8 mouse cellular contexts compared by ENCODE assay signal in the genomic region with DNA sequence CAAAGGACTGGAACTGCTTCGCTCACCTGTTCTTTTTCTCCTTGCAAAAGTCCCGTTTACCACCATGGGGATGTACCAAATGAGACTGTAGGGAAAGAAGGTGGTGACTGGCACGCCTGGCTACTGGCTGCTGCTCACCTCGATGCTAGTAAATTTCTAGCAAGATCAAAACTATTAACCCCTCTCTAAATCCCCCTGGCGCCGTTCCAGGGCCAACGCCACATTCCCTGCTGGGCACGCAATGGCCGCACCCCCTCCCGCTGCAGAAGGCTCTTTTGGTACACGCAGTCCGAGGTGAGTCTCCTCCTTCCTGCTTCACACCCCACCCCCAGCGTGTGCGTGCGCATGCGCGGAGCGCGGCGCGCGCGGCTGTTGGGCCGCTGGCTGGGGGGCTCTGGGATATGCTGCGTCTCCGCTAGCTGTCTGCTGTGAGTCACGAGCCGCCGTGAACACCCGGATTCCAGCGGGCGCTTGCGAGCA. TPM values are rescaled to one million over a fixed set of nuclear protein-coding genes. Genes with fewer than 3 reads are reported as not detected.
A peak's percentile ranks its signal among the peaks of the same experiment; 100 is the strongest.
DNase-seq lines count a peak whose midpoint lies in the region; ATAC-seq and TF ChIP-seq lines count a peak whose summit lies in the region.

No protein-coding gene starts in this region.

- H3K36me3 ChIP-seq in hindbrain, embryonic 10.5 days, result peaks cover 27% of the 10 kb centered on the region
- no peaks in the 10 kb centered on the region; the same call in 1 of the 2 replicates for H3K36me3 ChIP-seq in lung, embryonic 16.5 days (ENCODE audit: control insufficient read depth, insufficient read depth, low read length)
- H3K36me3 ChIP-seq in thymus, adult 2 months (ENCODE audit: control insufficient read depth, insufficient read depth, low read length), result no peaks in the 10 kb centered on the region; the same call in 1 of the 2 replicates

- ATAC-seq in frontal cortex, adult (ENCODE audit: low TSS enrichment), result peak; percentile 71
- ATAC-seq in lung, embryonic 16.5 days (ENCODE audit: low read depth), result peak; percentile 91

- H3K4me1 ChIP-seq in hindbrain, embryonic 10.5 days (replicated peaks), result peaks cover 14% of the 10 kb centered on the region
- peaks cover 6% of the 10 kb centered on the region for H3K4me1 ChIP-seq in lung, embryonic 16.5 days (replicated peaks; ENCODE audit: control insufficient read depth, insufficient read depth, low read length)
- peaks cover 2% of the 10 kb centered on the region; the same call in 1 of the 2 replicates for H3K4me1 ChIP-seq in thymus, adult 2 months (replicated peaks; ENCODE audit: control insufficient read depth, insufficient read depth, low read length)

- peak overlapping the region; percentile 88 for H3K9ac ChIP-seq in lung, embryonic 16.5 days (ENCODE audit: low read length)

- DNase-seq in MN1 (ENCODE audit: low spot score), result peak; percentile 90
- peak; percentile 91 for DNase-seq in cerebellum, adult 9-10 months
- peak; percentile 85 for DNase-seq in hindbrain, embryonic 10.5 days (ENCODE audit: low spot score)
- peak; percentile 86 for DNase-seq in layer of hippocampus, adult 9-11 months
- peak; percentile 82 for DNase-seq in ovary, adult 18-20 months (ENCODE audit: low spot score)
- DNase-seq in thymus, adult 2 months, result peak; percentile 79

- TF ChIP-seq CTCF in thymus, adult 2 months (IDR thresholded peaks at IDR 0.05; ENCODE audit: borderline replicate concordance, control insufficient read depth, extremely low read depth, insufficient read depth, low read length, poor library complexity), result no peak

- peak overlapping the region; percentile 66 for H3K4me3 ChIP-seq in hindbrain, embryonic 10.5 days
- H3K4me3 ChIP-seq in lung, embryonic 16.5 days (ENCODE audit: low read length), result peak overlapping the region; percentile 73
- peak overlapping the region; percentile 61 for H3K4me3 ChIP-seq in thymus, adult 2 months (ENCODE audit: control insufficient read depth, insufficient read depth, low read length)

- H3K27me3 ChIP-seq in hindbrain, embryonic 10.5 days (ENCODE audit: insufficient read depth, poor library complexity, severe bottlenecking), result no peaks in the 10 kb centered on the region
- H3K27me3 ChIP-seq in lung, embryonic 16.5 days (ENCODE audit: control insufficient read depth, insufficient read depth, low read depth, low read length), result no peaks in the 10 kb centered on the region
- no peaks in the 10 kb centered on the region for H3K27me3 ChIP-seq in thymus, adult 2 months (ENCODE audit: control insufficient read depth, insufficient read depth, low read length)

- TF ChIP-seq POLR2A in thymus, adult 2 months (IDR thresholded peaks at IDR 0.05; ENCODE audit: control insufficient read depth, extremely low read depth, insufficient read depth, low read length, poor library complexity), result peak; percentile 58; the same call in 1 of the 2 replicates

- WGBS in hindbrain, embryonic 10.5 days, result 19% methylated on average over 33 of the region's 33 CpGs
- 21% methylated on average over 33 of the region's 33 CpGs for WGBS in lung, embryonic 16.5 days
- 6% methylated on average over 33 of the region's 33 CpGs for WGBS in thymus, adult 2 months

- peak overlapping the region; percentile 73 for H3K4me2 ChIP-seq in lung, embryonic 16.5 days (ENCODE audit: low read depth, low read length)

- peak overlapping the region; percentile 95 for H3K27ac ChIP-seq in hindbrain, embryonic 10.5 days
- H3K27ac ChIP-seq in lung, embryonic 16.5 days (ENCODE audit: low read length), result peak overlapping the region; percentile 97
- peak overlapping the region; percentile 78 for H3K27ac ChIP-seq in thymus, adult 2 months (ENCODE audit: control insufficient read depth, insufficient read depth, low read length)

- H3K9me3 ChIP-seq in hindbrain, embryonic 10.5 days, result 0 out of 2 replicates have a peak, but pooled peaks cover 2% of the 10 kb centered on the region
- H3K9me3 ChIP-seq in lung, embryonic 16.5 days (ENCODE audit: control insufficient read depth, low read length), result no peaks in the 10 kb centered on the region

RNA-seq across cellular contexts. Expression of a gene that starts 0.4 kb away (rescaled TPM):
- polyA plus RNA-seq in hindbrain, embryonic 10.5 days (2016; fragmentation: Nextera tagmentation; extraction: Ambion mirVana), result 125 and 144 TPM in 2 replicates
- polyA plus RNA-seq in lung, embryonic 16.5 days (2015; fragmentation: Nextera tagmentation; extraction: Ambion mirVana), result 95.4 and 101 TPM in 2 replicates
- polyA plus RNA-seq in thymus, adult 2 months (2012; rRNA removed), result 200 and 211 TPM in 2 replicates

RNA-seq across cellular contexts. Expression of a gene that starts 15.6 kb away (rescaled TPM):
- polyA plus RNA-seq in hindbrain, embryonic 10.5 days (2016; fragmentation: Nextera tagmentation; extraction: Ambion mirVana), result 68.4 and 76.7 TPM in 2 replicates
- polyA plus RNA-seq in lung, embryonic 16.5 days (2015; fragmentation: Nextera tagmentation; extraction: Ambion mirVana), result 41.4 and 42.3 TPM in 2 replicates
- polyA plus RNA-seq in thymus, adult 2 months (2012; rRNA removed), result 38.3 and 39.3 TPM in 2 replicates

RNA-seq across cellular contexts. Expression of a gene that starts 30.0 kb away (rescaled TPM):
- 261 and 307 TPM in 2 replicates for polyA plus RNA-seq in hindbrain, embryonic 10.5 days (2016; fragmentation: Nextera tagmentation; extraction: Ambion mirVana)
- 181 and 190 TPM in 2 replicates for polyA plus RNA-seq in lung, embryonic 16.5 days (2015; fragmentation: Nextera tagmentation; extraction: Ambion mirVana)
- polyA plus RNA-seq in thymus, adult 2 months (2012; rRNA removed), result 429 and 454 TPM in 2 replicates

Comparison
In these comparisons a context has a peak if more than half of its experiments do, and no peak if none do; other contexts are left out.
1. Peak in every context shown above with its lines: DNase-seq, ATAC-seq, H3K4me3 ChIP-seq and H3K27ac ChIP-seq.